Mouse (Mus musculus): ENCODE results near the gene Mdc1. TPM values are rescaled to one million over a fixed set of nuclear protein-coding genes. Genes with fewer than 3 reads are reported as not detected.

Gene Mdc1
- polyA plus RNA-seq, 1 experiment from 2014 or later: 21.3 TPM

DNA sequence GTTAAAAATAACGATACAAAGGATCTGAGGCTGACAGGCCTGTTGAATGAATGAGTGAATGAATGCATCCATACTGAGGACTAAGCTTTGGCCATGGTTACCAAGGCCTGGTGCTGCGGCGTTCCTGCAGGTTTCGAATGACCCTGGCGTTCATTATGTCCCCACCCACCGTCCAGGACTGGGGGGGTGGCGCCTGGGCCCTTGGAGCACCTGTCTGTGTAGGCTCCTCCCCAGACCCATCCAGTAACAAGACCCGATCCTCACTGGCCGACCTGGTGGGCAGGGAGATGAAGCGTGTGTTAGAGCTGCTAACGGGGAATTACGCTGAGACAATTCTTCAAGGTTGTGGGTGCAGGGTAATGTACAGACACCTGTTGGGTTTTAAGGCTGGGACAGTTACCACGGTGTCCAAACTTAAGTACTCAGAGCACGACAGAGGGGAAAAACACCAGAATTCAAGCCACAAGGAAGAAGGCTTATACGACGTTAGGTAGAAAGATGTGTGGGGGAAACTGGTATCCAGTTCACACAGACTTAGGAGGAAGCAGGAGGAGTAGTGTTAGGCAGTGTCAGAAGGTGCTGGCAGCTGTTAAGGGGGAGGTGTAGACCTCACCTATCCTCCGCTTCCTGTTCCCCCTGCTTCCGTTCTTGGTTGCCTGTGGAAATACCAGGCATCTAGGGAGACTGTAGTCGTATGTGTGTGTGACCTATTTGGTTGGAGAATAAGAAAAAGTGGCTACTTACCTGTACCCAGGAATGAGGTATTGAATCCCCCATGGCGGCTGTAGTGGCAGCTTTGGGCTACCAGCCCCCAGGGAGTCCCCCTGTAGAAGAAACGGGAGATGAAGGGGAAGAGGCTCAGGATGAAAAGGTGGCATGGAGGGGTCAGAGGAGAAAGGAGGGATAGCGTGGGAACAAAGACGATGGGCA lies 56.6 kb downstream of the Mdc1 start:
- ATAC-seq (ENCODE audit: insufficient number of reproducible peaks, insufficient read depth, low FRiP score, low TSS enrichment): no peak
- H3K4me2 ChIP-seq (replicated peaks): peak overlapping the region; percentile 95
- peaks cover 59% of the 10 kb centered on the region for H3K36me3 ChIP-seq
- H3K4me1 ChIP-seq: peaks cover 16% of the 10 kb centered on the region; the same call in 1 of the 2 replicates
- H3K27ac ChIP-seq: peak overlapping the region; percentile 88
- H3K9me3 ChIP-seq: no peaks in the 10 kb centered on the region
- WGBS: 44% methylated on average over 23 of the region's 23 CpGs
- H3K4me3 ChIP-seq: peak overlapping the region; percentile 78; the same call in 1 of the 2 replicates
- H3K27me3 ChIP-seq: no peaks in the 10 kb centered on the region
- H3K9ac ChIP-seq: peak overlapping the region; percentile 80; the same call in 1 of the 2 replicates

DNA sequence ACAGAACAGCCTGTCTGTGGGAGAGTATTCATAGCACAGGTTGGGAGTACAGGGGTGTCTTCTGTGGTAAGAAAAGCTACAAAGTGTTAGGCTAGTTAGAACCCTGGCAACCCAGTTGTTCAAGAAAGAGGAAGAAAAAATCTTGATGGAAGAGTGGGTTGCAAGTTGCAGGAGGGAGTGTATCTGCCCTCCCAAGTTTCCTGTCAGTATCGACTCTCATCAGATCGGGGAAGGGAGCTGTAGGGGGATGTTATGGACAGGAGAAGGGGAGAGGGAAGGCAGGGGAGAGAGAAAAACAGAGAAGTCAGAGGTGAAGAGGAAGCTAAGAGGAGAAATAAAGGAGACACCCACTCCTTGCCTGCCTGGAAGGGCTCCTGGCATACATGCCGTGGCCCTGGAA lies 59.3 kb downstream of the Mdc1 start:
- no peak overlapping the region for H3K9ac ChIP-seq
- H3K27ac ChIP-seq: no peak overlapping the region
- H3K4me3 ChIP-seq: no peak overlapping the region
- H3K4me2 ChIP-seq (replicated peaks): no peak overlapping the region
- no peaks in the 10 kb centered on the region for H3K9me3 ChIP-seq
- H3K4me1 ChIP-seq: peaks cover 14% of the 10 kb centered on the region; the same call in 1 of the 2 replicates
- ATAC-seq (ENCODE audit: insufficient number of reproducible peaks, insufficient read depth, low FRiP score, low TSS enrichment): no peak
- H3K27me3 ChIP-seq: no peaks in the 10 kb centered on the region
- H3K36me3 ChIP-seq: peaks cover 70% of the 10 kb centered on the region
- 87% methylated on average over 3 of the region's 3 CpGs for WGBS

DNA sequence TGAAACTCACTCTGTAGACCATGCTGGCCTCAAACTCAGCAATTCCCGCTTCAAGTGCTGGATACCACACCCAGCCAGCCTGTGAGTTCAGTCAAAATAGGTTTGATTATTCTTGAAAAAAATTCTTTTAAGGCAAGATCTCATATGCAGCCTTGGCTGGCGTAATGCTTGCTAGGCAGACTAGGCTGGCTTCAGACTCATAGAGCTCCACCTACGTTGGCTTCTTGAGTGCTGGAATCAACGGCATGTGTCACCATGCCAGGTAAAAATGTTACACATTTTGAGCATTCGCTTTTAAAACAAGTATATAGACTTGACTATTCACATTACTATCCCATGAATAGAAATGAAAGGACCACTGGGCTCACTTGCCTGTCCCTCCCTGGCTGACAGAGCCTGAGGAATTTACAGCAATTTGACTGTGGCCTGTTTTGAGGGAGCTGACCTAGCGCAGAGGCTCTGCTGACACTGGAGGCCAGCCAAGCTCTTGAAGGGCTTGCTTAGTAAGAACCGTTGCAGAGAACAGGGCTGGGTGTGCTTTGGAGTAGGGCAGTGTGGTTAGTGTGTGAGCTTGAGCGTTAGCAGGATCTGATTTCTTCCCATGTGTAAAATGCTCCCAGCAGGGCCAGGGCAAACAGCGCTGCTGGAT lies 62.2 kb downstream of the Mdc1 start:
- Histone ChIP-seq H3K4me3 (no peak overlapping the region), H3K27me3 (no peaks in the 10 kb centered on the region), H3K36me3 (peaks cover 84% of the 10 kb centered on the region), H3K9me3 (no peaks in the 10 kb centered on the region), H3K27ac (no peak overlapping the region), H3K4me1 (peaks cover 7% of the 10 kb centered on the region), H3K4me2 (replicated peaks) (no peak overlapping the region), H3K9ac (no peak overlapping the region)
- no peak for ATAC-seq (ENCODE audit: insufficient number of reproducible peaks, insufficient read depth, low FRiP score, low TSS enrichment)
- WGBS: 91% methylated on average over 9 of the region's 9 CpGs

DNA sequence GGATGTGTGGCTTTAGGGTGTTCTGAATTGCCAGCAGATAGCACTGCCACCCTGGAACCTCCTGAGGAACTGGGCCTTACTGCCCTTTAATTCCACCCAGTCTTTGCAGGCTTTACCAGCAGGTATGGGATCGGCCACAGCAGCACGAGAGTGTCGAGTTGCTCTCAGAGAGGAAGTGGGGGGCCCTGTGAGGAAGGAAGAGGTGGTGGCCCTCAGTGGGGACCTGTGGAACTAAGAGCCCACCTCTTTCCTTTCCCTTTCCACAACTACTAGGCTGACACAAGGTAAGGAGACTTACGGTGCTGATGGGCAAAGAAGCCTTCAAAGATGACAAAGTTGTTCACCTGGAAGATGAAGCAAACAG lies 62.7 kb downstream of the Mdc1 start:
- H3K4me3 ChIP-seq: no peak overlapping the region
- no peak for ATAC-seq (ENCODE audit: insufficient number of reproducible peaks, insufficient read depth, low FRiP score, low TSS enrichment)
- H3K27ac ChIP-seq: no peak overlapping the region
- H3K9me3 ChIP-seq: no peaks in the 10 kb centered on the region
- 69% methylated on average over 4 of the region's 4 CpGs for WGBS
- H3K4me1 ChIP-seq: peaks cover 12% of the 10 kb centered on the region
- no peaks in the 10 kb centered on the region for H3K27me3 ChIP-seq
- no peak overlapping the region for H3K9ac ChIP-seq
- H3K4me2 ChIP-seq (replicated peaks): no peak overlapping the region
- peaks cover 86% of the 10 kb centered on the region for H3K36me3 ChIP-seq

DNA sequence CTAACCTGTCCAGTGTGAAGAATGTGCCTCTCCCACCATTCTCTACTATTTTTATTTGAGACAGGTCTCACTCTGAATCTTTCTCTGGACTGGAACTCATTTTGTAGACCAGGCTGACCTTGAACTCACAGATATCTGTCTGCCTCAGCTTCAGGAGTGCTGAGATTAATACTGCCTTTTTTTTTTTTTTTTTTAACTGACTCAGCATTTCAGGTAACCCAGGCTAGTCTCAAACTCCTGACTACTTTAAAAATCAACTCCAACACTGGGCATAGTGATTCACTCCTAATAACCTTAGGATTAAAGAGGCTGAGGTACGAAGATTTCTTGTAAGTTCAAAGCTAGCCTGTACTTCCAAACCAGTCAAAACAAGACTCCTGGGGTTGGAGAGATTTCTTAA lies 64.3 kb downstream of the Mdc1 start:
- H3K4me1 ChIP-seq: peaks cover 19% of the 10 kb centered on the region
- H3K9me3 ChIP-seq: no peaks in the 10 kb centered on the region
- no peak overlapping the region for H3K4me3 ChIP-seq
- no peak overlapping the region for H3K4me2 ChIP-seq (replicated peaks)
- no peaks in the 10 kb centered on the region for H3K27me3 ChIP-seq
- 89% methylated on average over 1 of the region's 1 CpGs for WGBS
- ATAC-seq (ENCODE audit: insufficient number of reproducible peaks, insufficient read depth, low FRiP score, low TSS enrichment): no peak
- peaks cover 70% of the 10 kb centered on the region for H3K36me3 ChIP-seq
- H3K9ac ChIP-seq: no peak overlapping the region
- H3K27ac ChIP-seq: no peak overlapping the region

DNA sequence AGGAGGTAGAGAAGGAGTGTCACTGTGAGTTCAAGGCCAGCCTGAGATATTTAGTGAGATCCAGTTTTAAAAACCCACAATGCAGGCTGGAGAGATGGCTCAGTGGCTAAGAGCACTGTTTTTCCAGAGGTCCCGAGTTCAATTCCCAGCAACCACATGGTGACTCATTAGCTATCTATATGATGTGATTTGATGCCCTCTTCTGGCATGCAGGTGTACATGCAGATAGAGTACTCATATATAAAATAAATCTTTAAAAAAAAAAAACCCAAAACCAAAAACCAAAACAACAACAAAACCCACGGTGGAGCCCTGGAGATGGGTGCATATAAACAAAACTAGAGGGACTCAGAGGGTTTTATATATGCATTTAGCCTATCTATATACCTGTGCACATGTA lies 66.3 kb downstream of the Mdc1 start:
- Histone ChIP-seq H3K9me3 (no peaks in the 10 kb centered on the region), H3K9ac (no peak overlapping the region), H3K27ac (no peak overlapping the region), H3K36me3 (peaks cover 66% of the 10 kb centered on the region), H3K4me1 (peaks cover 19% of the 10 kb centered on the region), H3K4me2 (replicated peaks) (no peak overlapping the region), H3K4me3 (no peak overlapping the region), H3K27me3 (no peaks in the 10 kb centered on the region)
- no peak for ATAC-seq (ENCODE audit: insufficient number of reproducible peaks, insufficient read depth, low FRiP score, low TSS enrichment)
- WGBS: 86% methylated on average over 2 of the region's 2 CpGs

Small RNA genes lying within 50 kb of the gene (microRNA-seq; reads per million reads assigned to microRNA genes)
- not detected for gene Gm28033

Other genes with a start within 250 kb of the Mdc1 start
- gene Sfta2, start 240.0 kb upstream of the Mdc1 start, polyA plus RNA-seq (2016; fragmentation: Nextera tagmentation; extraction: Ambion mirVana): not detected in 2 replicates
- not detected in 2 replicates for gene Gm9573, start 214.9 kb upstream of the Mdc1 start, polyA plus RNA-seq (2016; fragmentation: Nextera tagmentation; extraction: Ambion mirVana)
- gene Mucl3, start 197.8 kb upstream of the Mdc1 start, polyA plus RNA-seq (2016; fragmentation: Nextera tagmentation; extraction: Ambion mirVana): 0.08 and 0.11 TPM in 2 replicates
- 18.5 and 23.6 TPM in 2 replicates for gene Vars2, start 173.9 kb upstream of the Mdc1 start, polyA plus RNA-seq (2016; fragmentation: Nextera tagmentation; extraction: Ambion mirVana)
- 48.6 and 51.5 TPM in 2 replicates for gene Gtf2h4, start 167.8 kb upstream of the Mdc1 start, polyA plus RNA-seq (2016; fragmentation: Nextera tagmentation; extraction: Ambion mirVana)
- 62.6 and 63.0 TPM in 2 replicates for gene Ddr1, start 136.9 kb upstream of the Mdc1 start, polyA plus RNA-seq (2016; fragmentation: Nextera tagmentation; extraction: Ambion mirVana)
- gene Ier3, start 19.8 kb upstream of the Mdc1 start, polyA plus RNA-seq (2016; fragmentation: Nextera tagmentation; extraction: Ambion mirVana): 6.9 and 8.9 TPM in 2 replicates
- 50.7 and 60.3 TPM in 2 replicates for gene Flot1, start 18.3 kb upstream of the Mdc1 start, polyA plus RNA-seq (2016; fragmentation: Nextera tagmentation; extraction: Ambion mirVana)
- 1,266 and 1,271 TPM in 2 replicates for gene Tubb5, start 3.2 kb upstream of the Mdc1 start, polyA plus RNA-seq (2016; fragmentation: Nextera tagmentation; extraction: Ambion mirVana)
- gene Nrm, start 19.8 kb downstream of the Mdc1 start, polyA plus RNA-seq (2016; fragmentation: Nextera tagmentation; extraction: Ambion mirVana): 39.9 and 43.9 TPM in 2 replicates
- gene Ppp1r18, start 24.1 kb downstream of the Mdc1 start, polyA plus RNA-seq (2016; fragmentation: Nextera tagmentation; extraction: Ambion mirVana): 26.1 and 28.9 TPM in 2 replicates
- 47.8 and 52.8 TPM in 2 replicates for gene Dhx16, start 38.3 kb downstream of the Mdc1 start, polyA plus RNA-seq (2016; fragmentation: Nextera tagmentation; extraction: Ambion mirVana)
- gene 2310061I04Rik, start 55.9 kb downstream of the Mdc1 start, polyA plus RNA-seq (2016; fragmentation: Nextera tagmentation; extraction: Ambion mirVana): 24.0 and 24.3 TPM in 2 replicates
- gene Atat1, start 68.6 kb downstream of the Mdc1 start, polyA plus RNA-seq (2016; fragmentation: Nextera tagmentation; extraction: Ambion mirVana): 165 and 172 TPM in 2 replicates
- gene Mrps18b, start 74.9 kb downstream of the Mdc1 start, polyA plus RNA-seq (2016; fragmentation: Nextera tagmentation; extraction: Ambion mirVana): 65.6 TPM in 2 replicates
- gene Ppp1r10, start 74.9 kb downstream of the Mdc1 start, polyA plus RNA-seq (2016; fragmentation: Nextera tagmentation; extraction: Ambion mirVana): 50.1 and 51.9 TPM in 2 replicates
- 91.2 and 113 TPM in 2 replicates for gene Abcf1, start 128.2 kb downstream of the Mdc1 start, polyA plus RNA-seq (2016; fragmentation: Nextera tagmentation; extraction: Ambion mirVana)
- gene Gnl1, start 138.3 kb downstream of the Mdc1 start, polyA plus RNA-seq (2016; fragmentation: Nextera tagmentation; extraction: Ambion mirVana): 69.9 and 71.5 TPM in 2 replicates
- gene Prr3, start 138.7 kb downstream of the Mdc1 start, polyA plus RNA-seq (2016; fragmentation: Nextera tagmentation; extraction: Ambion mirVana): 42.9 and 51.4 TPM in 2 replicates
- 3.7 and 5.5 TPM in 2 replicates for gene H2-T24, start 179.0 kb downstream of the Mdc1 start, polyA plus RNA-seq (2016; fragmentation: Nextera tagmentation; extraction: Ambion mirVana)
- gene H2-T23, start 191.3 kb downstream of the Mdc1 start, polyA plus RNA-seq (2016; fragmentation: Nextera tagmentation; extraction: Ambion mirVana): 10.2 and 12.1 TPM in 2 replicates
- gene H2-T22, start 201.2 kb downstream of the Mdc1 start, polyA plus RNA-seq (2016; fragmentation: Nextera tagmentation; extraction: Ambion mirVana): 16.3 and 17.2 TPM in 2 replicates
- not detected in 2 replicates for gene Gm6034, start 201.4 kb downstream of the Mdc1 start, polyA plus RNA-seq (2016; fragmentation: Nextera tagmentation; extraction: Ambion mirVana)
- gene Gm11127, start 216.9 kb downstream of the Mdc1 start, polyA plus RNA-seq (2016; fragmentation: Nextera tagmentation; extraction: Ambion mirVana): not detected in 2 replicates